Mouse (Mus musculus): ENCODE measurements around the gene Mthfs. TPM values are rescaled to one million over a fixed set of nuclear protein-coding genes. Genes with fewer than 3 reads are reported as not detected.

Mthfs gene
- polyA plus RNA-seq, 1 experiment from 2014 or later: 25.7 TPM

DNA sequence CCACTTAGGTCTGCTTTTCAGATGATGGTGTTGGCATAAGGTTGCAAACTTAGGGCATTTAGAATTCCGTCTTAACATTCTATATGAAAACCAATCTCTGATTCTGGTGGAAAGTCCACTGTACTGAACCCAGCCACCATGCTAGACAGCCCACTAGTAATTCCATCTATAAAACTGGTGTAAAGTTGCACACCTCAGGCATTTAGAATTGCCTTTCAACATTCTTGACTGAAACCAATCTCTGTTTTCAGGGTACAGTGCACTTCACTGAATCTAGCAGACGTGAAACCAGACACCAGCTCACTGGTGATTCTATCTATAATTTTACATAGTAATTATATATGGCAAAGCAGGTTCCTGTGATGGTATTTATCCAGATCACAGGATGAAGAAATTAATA, 95.2 kb downstream of the Mthfs start:
- H3K36me3 ChIP-seq (ENCODE audit: control insufficient read depth, insufficient read depth, low read length): no peaks in the 10 kb centered on the region
- H3K4me1 ChIP-seq (ENCODE audit: control insufficient read depth, insufficient read depth, low read length): no peaks in the 10 kb centered on the region
- H3K27ac ChIP-seq (replicated peaks; ENCODE audit: low read depth, low read length): no peak overlapping the region
- no peak overlapping the region for H3K9ac ChIP-seq (ENCODE audit: low read depth, low read length)
- DNase-seq (ENCODE audit: low spot score): peak; percentile 18
- no peak overlapping the region for H3K4me2 ChIP-seq (ENCODE audit: low read depth, low read length)
- 61% methylated on average over 2 of the region's 2 CpGs for WGBS
- peak; percentile 79 for ATAC-seq (ENCODE audit: low read depth)
- H3K27me3 ChIP-seq (replicated peaks; ENCODE audit: control insufficient read depth, insufficient read depth, low read length): no peaks in the 10 kb centered on the region
- no peak overlapping the region for H3K4me3 ChIP-seq (ENCODE audit: low read depth, low read length)
- H3K9me3 ChIP-seq (ENCODE audit: control insufficient read depth, low read length): no peaks in the 10 kb centered on the region

DNA sequence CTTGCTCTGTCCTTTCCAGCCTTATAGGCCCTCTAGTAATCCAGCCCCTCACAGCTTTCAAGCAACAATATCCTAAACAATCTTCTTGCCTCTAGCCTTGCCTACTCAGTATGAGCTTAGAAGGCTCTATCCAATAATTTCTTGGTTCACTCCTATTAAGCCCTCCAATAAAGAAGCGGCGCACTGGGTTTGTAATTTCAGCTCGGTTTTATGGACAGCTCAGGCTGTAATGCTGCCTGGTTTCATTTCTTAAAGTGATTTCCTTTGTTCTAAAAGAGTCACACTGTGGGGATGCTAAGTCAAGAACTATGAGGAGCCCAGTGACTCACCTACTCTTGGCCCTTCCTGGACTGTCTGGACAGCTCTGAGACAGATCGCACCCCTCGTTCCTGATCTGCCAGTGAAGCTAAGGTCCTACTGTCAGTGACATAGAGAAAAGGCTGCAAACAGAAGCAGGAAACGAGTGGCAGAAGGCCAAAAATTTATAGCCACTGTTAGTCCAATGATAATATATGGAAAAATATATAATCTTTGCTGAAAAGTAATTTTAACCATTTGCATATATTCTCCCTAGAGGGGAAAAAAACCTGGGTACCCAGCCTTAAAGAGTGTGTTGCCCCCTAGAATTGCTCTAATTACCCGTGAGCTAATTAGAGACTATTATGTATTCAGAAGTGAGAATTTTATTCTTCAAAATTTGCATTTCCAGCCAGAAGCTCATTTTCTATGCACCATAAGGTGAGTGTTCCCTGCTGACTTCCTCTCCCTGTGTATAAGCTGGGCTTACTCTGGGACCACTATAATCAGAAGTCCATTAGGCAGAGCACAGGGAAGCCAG, 98.1 kb downstream of the Mthfs start:
- DNase-seq (ENCODE audit: low spot score) (no peak), ATAC-seq (ENCODE audit: low read depth) (no peak)
- Histone ChIP-seq H3K27ac (replicated peaks; ENCODE audit: low read depth, low read length) (no peak overlapping the region), H3K27me3 (replicated peaks; ENCODE audit: control insufficient read depth, insufficient read depth, low read length) (no peaks in the 10 kb centered on the region), H3K4me3 (ENCODE audit: low read depth, low read length) (no peak overlapping the region), H3K4me2 (ENCODE audit: low read depth, low read length) (no peak overlapping the region), H3K9me3 (ENCODE audit: control insufficient read depth, low read length) (no peaks in the 10 kb centered on the region), H3K4me1 (ENCODE audit: control insufficient read depth, insufficient read depth, low read length) (no peaks in the 10 kb centered on the region), H3K9ac (ENCODE audit: low read depth, low read length) (no peak overlapping the region), H3K36me3 (ENCODE audit: control insufficient read depth, insufficient read depth, low read length) (no peaks in the 10 kb centered on the region)
- WGBS: 78% methylated on average over 7 of the region's 7 CpGs

DNA sequence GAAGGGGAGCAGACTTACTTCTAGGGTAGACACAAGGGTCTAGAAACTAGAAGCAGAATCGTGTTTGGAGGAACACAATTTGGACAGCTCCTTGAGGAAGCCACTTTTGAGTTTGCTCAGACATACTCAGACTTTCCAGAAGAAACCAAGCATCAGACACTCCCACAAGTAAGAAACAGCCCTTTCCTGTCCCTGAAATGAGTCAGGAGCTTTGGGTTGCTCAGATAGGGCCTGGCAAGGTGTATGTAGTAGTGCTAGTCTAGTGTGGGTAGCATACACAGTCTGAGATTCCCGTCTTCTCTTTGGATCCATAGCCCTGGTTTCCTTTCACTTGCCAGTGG, 98.7 kb downstream of the Mthfs start:
- WGBS: 83% methylated on average over 2 of the region's 2 CpGs
- Histone ChIP-seq H3K27me3 (replicated peaks; ENCODE audit: control insufficient read depth, insufficient read depth, low read length) (no peaks in the 10 kb centered on the region), H3K9ac (ENCODE audit: low read depth, low read length) (no peak overlapping the region), H3K9me3 (ENCODE audit: control insufficient read depth, low read length) (no peaks in the 10 kb centered on the region), H3K27ac (replicated peaks; ENCODE audit: low read depth, low read length) (no peak overlapping the region), H3K36me3 (ENCODE audit: control insufficient read depth, insufficient read depth, low read length) (no peaks in the 10 kb centered on the region), H3K4me3 (ENCODE audit: low read depth, low read length) (no peak overlapping the region), H3K4me1 (ENCODE audit: control insufficient read depth, insufficient read depth, low read length) (no peaks in the 10 kb centered on the region), H3K4me2 (ENCODE audit: low read depth, low read length) (no peak overlapping the region)
- no peak for DNase-seq (ENCODE audit: low spot score)
- ATAC-seq (ENCODE audit: low read depth): no peak

DNA sequence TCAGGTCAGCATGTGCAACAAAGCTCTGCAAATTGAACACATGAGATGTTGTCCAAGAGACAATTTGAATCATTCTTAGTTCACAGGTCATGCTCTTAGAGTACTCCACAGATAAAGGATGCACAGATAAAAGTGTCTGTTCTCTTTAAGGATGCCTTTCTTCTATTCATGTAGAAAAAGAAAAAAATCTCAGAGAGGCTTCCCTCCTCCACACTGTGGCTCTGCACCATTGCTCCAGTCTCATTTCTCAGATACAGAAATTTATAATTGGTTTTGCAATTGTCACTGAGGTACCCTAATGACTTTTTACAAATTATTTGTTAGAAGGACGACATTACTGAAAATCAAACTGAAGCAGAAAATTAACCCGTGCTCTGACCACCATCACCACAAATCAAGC, 101.2 kb downstream of the Mthfs start:
- Histone ChIP-seq H3K4me2 (ENCODE audit: low read depth, low read length) (no peak overlapping the region), H3K4me1 (ENCODE audit: control insufficient read depth, insufficient read depth, low read length) (no peaks in the 10 kb centered on the region), H3K9me3 (ENCODE audit: control insufficient read depth, low read length) (no peaks in the 10 kb centered on the region), H3K27me3 (replicated peaks; ENCODE audit: control insufficient read depth, insufficient read depth, low read length) (no peaks in the 10 kb centered on the region), H3K27ac (replicated peaks; ENCODE audit: low read depth, low read length) (no peak overlapping the region), H3K4me3 (ENCODE audit: low read depth, low read length) (no peak overlapping the region), H3K9ac (ENCODE audit: low read depth, low read length) (no peak overlapping the region), H3K36me3 (ENCODE audit: control insufficient read depth, insufficient read depth, low read length) (no peaks in the 10 kb centered on the region)
- ATAC-seq (ENCODE audit: low read depth) (no peak), DNase-seq (ENCODE audit: low spot score) (no peak)
- 62% methylated on average over 2 of the region's 2 CpGs for WGBS

DNA sequence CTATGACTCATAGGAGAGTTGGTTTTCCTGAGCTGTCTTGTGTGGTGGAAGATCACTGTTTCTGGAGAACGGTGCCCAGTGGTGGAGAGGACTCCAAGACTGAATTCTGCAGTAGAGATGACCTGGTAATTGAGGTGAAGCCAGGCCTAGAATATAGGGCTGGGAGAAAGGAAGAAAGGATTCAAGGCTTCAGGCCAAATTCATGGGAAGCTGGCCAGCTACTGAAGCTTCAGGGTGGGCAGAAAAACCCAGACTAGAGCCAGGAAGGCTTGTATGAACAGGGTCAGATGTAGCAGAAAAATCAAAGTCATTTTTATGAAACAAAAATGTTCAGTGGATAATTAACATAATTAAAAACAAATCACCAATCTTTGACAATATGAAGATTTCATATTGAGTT, 163.3 kb downstream of the Mthfs start:
- no peaks in the 10 kb centered on the region for H3K27me3 ChIP-seq (replicated peaks; ENCODE audit: control insufficient read depth, insufficient read depth, low read length)
- no peak overlapping the region for H3K4me3 ChIP-seq (ENCODE audit: low read depth, low read length)
- no peaks in the 10 kb centered on the region for H3K36me3 ChIP-seq (ENCODE audit: control insufficient read depth, insufficient read depth, low read length)
- 69% methylated on average over 1 of the region's 1 CpGs for WGBS
- no peak overlapping the region for H3K4me2 ChIP-seq (ENCODE audit: low read depth, low read length)
- ATAC-seq (ENCODE audit: low read depth) (no peak), DNase-seq (ENCODE audit: low spot score) (no peak)
- H3K9ac ChIP-seq (ENCODE audit: low read depth, low read length): no peak overlapping the region
- H3K4me1 ChIP-seq (ENCODE audit: control insufficient read depth, insufficient read depth, low read length): no peaks in the 10 kb centered on the region
- H3K9me3 ChIP-seq (ENCODE audit: control insufficient read depth, low read length): no peaks in the 10 kb centered on the region
- H3K27ac ChIP-seq (replicated peaks; ENCODE audit: low read depth, low read length): no peak overlapping the region

DNA sequence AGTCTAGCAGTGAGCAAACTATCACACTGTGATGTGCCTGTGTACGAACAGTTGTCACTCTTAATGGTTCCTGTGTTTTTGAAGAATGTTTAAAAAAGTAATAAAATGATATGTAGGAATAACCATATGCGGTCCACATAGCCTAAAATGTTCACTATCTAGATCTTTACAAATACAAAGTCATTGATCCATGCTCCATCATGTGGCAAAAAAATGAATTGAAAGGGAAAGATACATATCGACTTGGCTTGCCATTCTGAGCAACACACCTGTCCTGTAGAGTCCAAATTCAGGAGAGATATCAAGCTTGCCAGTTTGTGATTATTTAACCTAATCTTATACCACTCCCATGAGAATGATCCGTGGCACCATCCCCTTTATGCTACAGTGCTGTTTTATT, 164.2 kb downstream of the Mthfs start:
- ATAC-seq (ENCODE audit: low read depth) (no peak), DNase-seq (ENCODE audit: low spot score) (no peak)
- 88% methylated on average over 4 of the region's 4 CpGs for WGBS
- Histone ChIP-seq H3K9ac (ENCODE audit: low read depth, low read length) (no peak overlapping the region), H3K27me3 (replicated peaks; ENCODE audit: control insufficient read depth, insufficient read depth, low read length) (no peaks in the 10 kb centered on the region), H3K9me3 (ENCODE audit: control insufficient read depth, low read length) (no peaks in the 10 kb centered on the region), H3K4me1 (ENCODE audit: control insufficient read depth, insufficient read depth, low read length) (no peaks in the 10 kb centered on the region), H3K36me3 (ENCODE audit: control insufficient read depth, insufficient read depth, low read length) (no peaks in the 10 kb centered on the region), H3K4me3 (ENCODE audit: low read depth, low read length) (no peak overlapping the region), H3K4me2 (ENCODE audit: low read depth, low read length) (no peak overlapping the region), H3K27ac (replicated peaks; ENCODE audit: low read depth, low read length) (no peak overlapping the region)

DNA sequence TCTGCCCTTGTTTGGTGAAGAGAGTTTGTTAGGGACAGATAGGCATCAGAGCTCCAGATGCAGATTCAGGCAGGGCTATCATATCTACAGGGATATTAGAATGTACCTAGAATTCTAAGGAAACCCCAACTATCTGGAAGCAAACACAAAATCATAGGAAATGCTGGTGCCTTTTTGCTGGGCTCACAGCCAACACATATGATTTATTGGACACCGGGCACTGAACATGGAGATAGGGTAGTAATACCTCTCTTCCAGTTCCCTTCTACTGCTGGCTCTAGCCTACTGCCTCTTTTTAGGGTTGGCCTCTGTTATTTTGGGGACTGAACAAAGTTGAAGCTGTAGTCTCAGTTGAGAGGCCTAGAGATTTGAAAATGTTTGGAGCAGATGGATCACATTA, 192.6 kb downstream of the Mthfs start:
- no peak for ATAC-seq (ENCODE audit: low read depth)
- Histone ChIP-seq H3K9me3 (ENCODE audit: control insufficient read depth, low read length) (no peaks in the 10 kb centered on the region), H3K27me3 (replicated peaks; ENCODE audit: control insufficient read depth, insufficient read depth, low read length) (no peaks in the 10 kb centered on the region), H3K9ac (ENCODE audit: low read depth, low read length) (no peak overlapping the region), H3K4me3 (ENCODE audit: low read depth, low read length) (no peak overlapping the region), H3K4me2 (ENCODE audit: low read depth, low read length) (no peak overlapping the region), H3K36me3 (ENCODE audit: control insufficient read depth, insufficient read depth, low read length) (no peaks in the 10 kb centered on the region), H3K4me1 (ENCODE audit: control insufficient read depth, insufficient read depth, low read length) (no peaks in the 10 kb centered on the region), H3K27ac (replicated peaks; ENCODE audit: low read depth, low read length) (no peak overlapping the region)
- 88% methylated on average over 1 of the region's 1 CpGs for WGBS
- no peak for DNase-seq (ENCODE audit: low spot score)

Other genes starting within 250 kb of the Mthfs start
- not detected in 2 replicates for gene Trim43b, start 117.8 kb upstream of the Mthfs start, polyA plus RNA-seq (2014; fragmentation: Nextera tagmentation; extraction: Ambion mirVana)
- 2.2 and 2.5 TPM in 2 replicates for gene Bcl2a1b, start 11.5 kb upstream of the Mthfs start, polyA plus RNA-seq (2014; fragmentation: Nextera tagmentation; extraction: Ambion mirVana)
- gene Gm29094, start 11.3 kb upstream of the Mthfs start, polyA plus RNA-seq (2014; fragmentation: Nextera tagmentation; extraction: Ambion mirVana): 0.98 TPM in 1 of 2 replicates, not detected in the other

Data from embryonic facial prominence, embryonic 14.5 days (tissue).